Mouse (Mus musculus) G1E (cell line): ENCODE results near the gene Cdh24.

Experiments used
- CTCF ChIP-seq: IDR thresholded peaks from 2 replicates; pipeline ENCODE4 v1.5.1; 2012; ENCODE audit warnings: low read depth, low read length, inconsistent platforms, mixed read lengths
- GATA1 ChIP-seq: IDR thresholded peaks from 2 replicates; pipeline ENCODE4 v1.6.1; 2012; ENCODE audit warnings: borderline replicate concordance, low read length, inconsistent platforms, mixed read lengths
- POLR2AphosphoS5 ChIP-seq: IDR thresholded peaks from 2 replicates; pipeline ENCODE4 v1.6.1; 2012; ENCODE audit warnings: low read depth, low read length, inconsistent platforms; ENCODE audit not compliant: insufficient replicate concordance

GRCm38 (mm10) chr14:54634182-54634581, 7.0 kb downstream of the Cdh24 start:
- TF ChIP-seq CTCF, result no peak
- no peak for TF ChIP-seq GATA1
- TF ChIP-seq POLR2AphosphoS5, result no peak
